Mouse (Mus musculus): ENCODE results near the gene Msl3l2.

DNA sequence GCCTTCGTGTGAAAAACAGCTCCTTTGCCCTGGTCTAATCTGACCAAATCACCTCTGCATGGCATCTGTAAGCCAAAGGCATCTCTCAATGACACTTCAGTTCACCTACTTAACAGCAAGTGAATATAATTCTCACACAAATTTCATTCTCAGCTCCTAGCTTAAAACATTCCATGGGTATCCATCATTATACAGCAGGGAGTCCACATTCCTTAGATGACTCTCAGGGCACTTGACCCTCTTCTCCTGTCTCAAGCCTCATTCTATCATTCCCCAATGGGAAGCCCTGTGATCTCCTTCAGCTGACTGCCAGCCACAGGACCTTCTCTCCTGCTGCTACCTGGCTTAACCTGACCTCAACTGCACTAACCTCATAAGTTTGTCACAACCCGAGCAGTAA is 22.9 kb downstream of the Msl3l2 start:
- no peak for TF ChIP-seq CTCF (conservative IDR thresholded peaks at IDR 0.05; ENCODE audit: insufficient read depth, insufficient read length, low read depth, low read length)
- TF ChIP-seq POLR2A (IDR thresholded peaks at IDR 0.05; ENCODE audit: low read depth, low read length) = no peak

Data from kidney, adult 2 months (tissue).